Mouse (Mus musculus): ENCODE measurements around the gene Ebpl.

Ebpl gene

DNA sequence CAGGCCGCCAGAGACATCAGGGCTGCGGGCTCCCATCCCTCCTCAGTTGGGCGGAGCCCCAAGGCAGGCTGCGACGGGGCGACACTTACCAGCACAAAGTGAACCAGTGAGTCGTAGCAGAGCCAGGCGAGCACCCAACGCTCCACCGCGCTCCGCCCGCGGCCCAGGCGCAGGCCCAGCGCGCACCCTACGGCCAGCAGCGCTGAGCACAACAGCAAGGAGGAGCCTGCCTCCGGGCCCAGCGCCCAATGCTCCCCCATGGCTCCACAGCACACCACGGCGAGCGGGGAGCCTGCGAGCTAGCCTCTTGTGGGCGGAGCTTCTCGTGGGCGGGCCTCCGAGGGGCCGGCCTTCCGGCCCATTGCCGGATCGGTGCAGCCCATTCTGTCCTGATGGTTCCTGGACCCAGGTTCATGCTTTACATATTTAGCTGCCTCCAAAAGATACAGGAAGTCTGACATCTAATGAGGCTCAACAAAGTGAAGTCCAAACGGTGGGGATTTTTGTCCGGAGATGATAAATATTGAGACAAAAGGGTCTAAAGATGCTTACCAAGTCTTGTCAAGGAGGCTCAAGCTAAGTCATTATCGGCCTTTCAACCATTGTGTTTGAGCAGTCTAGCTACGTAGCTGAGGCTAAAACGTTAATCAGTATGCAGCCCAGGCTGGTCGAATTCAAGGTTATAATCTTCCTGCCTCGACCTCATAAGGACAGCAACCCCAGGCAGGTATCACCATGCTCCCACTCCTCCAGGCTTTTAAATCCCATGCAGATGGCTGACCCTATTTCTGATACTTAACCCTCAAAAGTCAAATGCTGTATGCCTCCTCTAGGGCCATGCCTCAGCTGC is at the start of gene Ebpl:
Gene Ebpl (minus strand): TSS at position 309 of the 850 bp plus-strand sequence.
- DNase-seq, result peak; percentile 93

GRCm38 (mm10) chr14:61410020-61410419 is 49.8 kb upstream of the Ebpl start:
- DNase-seq, result no peak

DNA sequence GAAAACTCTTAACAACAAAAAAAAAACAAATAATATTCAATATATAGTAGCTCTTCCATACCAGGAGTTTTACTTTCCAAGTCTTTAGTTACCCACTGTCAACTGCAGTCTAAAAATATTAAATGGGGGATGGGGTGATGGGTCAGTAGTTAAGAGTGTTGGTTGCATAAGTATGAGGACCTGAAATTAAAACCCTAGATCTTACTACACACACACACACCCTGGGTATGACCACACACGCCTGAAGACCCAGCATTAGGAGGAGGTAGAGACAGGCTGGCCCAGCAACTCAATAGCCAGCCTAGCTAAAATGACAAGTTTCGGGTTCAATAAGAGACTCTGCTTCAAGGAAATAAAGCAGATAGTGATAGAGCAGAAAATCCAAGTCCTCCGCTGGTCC is 46.8 kb upstream of the Ebpl start:
- DNase-seq, result no peak

- DNase-seq, result no peak
Observed at GRCm38 (mm10) chr14:61405761-61406160, 45.5 kb upstream of the Ebpl start.

DNA sequence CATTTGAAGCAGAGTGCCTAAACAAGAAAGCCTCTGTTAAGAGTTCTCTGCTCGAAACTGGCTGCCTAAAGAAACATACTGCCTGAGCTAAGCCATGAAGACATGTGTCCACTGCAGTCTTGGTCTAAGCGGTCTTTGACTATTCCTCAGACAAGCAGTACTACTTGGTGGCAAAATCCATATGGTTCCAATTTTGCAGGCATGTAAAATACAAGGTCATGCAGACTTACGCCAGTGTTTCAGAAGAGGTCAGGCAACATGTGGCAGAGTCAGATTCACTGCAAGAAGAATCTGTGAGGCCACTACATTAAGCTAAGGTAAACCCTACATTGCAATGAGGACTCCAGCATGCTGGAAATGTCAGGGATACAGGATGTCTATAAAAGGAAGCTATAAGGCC is 44.7 kb upstream of the Ebpl start:
- no peak for DNase-seq

- no peak for DNase-seq
Observed at GRCm38 (mm10) chr14:61394745-61395144, 34.5 kb upstream of the Ebpl start.

GRCm38 (mm10) chr14:61390586-61390985 is 30.3 kb upstream of the Ebpl start:
- DNase-seq, result no peak

DNA sequence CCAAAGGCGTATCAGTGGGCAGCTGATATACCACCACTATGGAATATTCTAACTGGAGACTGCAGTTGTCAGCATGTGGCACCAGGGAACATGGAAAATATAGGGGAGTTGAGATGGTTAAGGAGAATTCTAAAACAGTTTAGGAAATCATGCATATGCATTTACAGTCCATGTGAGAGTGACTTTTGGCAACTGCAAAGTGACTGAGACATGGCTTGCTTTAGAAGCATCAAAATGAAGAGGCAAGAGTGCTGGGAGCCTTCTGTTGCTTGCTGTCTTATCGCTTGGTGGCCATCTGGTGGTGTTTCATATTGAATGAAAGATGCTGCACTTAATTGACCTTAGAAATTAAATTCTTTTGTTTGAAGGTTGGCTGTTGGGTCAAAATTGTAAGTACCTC is 7.1 kb upstream of the Ebpl start:
- DNase-seq, result no peak

DNA sequence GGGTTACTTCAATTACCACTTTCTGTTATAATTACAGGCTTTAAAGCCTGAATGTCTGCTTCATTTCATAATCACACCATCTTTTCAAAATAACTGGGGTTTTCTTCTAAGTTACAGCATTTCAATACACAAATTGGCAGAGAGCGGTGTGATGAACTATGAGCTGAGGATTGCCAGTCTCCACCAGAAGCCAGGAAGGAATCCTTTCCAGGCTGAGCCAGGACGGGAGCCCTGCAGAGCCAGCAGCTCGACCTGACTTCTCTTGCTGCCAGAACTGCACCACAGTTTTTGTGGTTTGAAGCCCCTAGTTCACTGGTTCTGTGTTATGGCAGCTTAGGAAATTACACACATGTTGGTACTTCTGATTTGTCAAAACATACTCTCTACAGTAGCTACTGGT is 4.4 kb upstream of the Ebpl start:
- no peak for DNase-seq

DNA sequence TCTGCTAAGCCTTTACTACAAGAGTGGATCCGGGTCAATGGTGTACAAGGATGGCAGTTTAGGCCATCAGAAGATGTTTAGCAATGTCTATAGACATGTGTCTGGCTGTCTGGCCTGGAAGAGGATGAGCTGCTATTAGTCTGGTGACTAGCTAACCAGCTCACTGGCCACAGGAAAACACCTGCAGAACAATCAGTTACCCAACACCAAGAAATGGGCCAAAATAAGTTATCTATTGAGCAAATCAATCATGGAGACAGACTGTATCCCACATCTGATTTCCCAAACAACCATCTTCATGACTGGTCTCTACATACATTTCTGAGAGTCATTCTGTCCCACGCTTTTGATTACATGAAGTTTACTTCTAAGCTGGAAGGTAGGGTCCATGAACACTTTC is 3.5 kb upstream of the Ebpl start:
- DNase-seq, result no peak

GRCm38 (mm10) chr14:61362268-61362667 is 2.0 kb upstream of the Ebpl start:
- no peak for DNase-seq

DNA sequence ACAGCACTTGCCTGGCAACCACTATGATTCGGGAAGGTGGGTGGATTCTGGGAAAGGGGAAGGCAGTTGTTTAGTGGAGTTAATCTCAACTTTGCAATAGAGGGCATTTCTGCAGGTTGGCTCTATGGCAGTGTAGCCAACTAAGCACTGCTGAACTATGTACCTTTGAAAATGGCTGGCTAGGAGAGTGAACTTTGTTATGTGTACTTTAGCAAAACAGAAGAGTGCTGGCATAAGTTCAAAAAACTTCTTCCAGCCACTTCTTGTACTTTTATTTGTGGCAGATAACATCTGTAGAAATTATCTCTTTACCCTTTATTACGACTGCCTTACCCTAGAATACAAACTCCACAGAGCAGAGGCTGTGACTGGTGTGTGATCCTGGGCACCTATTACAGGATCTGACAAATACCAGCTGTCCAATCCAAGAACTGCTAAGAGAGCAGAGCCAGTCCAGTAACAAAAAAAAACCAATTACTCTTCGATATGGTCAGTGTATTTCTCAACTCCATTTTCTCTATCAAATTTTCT is 807 bp upstream of the Ebpl start:
- no peak for DNase-seq

DNA sequence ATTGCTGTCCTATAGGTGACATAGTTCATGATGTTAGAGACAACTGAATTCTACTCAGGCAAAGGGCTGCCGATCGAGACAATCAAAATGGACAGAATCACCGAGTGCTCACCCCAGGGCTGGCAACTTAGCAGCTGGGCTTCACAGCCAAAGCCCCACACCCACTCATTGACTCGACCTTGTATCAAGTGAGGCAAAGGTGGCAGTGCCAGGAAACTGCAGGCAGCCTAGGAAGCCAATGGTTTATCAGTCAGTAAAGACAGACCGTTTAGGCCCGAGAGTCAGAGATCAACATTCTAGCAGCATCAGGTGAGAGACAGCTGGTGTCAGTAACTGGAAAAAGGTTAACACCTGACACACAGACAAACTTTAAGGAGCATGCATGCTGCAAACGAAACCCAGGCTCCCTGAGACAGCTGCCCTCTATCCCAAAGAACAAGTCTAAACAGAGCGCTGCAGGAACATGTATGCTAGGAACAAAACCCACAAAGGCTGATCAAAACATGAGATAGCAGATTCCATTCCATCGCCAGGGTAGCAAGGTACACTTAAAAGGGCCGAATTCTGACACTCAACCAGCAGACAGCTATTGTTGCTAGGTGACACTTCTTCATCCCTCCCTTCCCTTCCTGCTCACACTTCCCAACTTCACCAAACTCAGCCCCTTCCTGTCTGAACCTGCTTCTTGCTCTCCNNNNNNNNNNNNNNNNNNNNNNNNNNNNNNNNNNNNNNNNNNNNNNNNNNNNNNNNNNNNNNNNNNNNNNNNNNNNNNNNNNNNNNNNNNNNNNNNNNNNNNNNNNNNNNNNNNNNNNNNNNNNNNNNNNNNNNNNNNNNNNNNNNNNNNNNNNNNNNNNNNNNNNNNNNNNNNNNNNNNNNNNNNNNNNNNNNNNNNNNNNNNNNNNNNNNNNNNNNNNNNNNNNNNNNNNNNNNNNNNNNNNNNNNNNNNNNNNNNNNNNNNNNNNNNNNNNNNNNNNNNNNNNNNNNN is 5.7 kb downstream of the Ebpl start:
- DNase-seq, result no peak

DNA sequence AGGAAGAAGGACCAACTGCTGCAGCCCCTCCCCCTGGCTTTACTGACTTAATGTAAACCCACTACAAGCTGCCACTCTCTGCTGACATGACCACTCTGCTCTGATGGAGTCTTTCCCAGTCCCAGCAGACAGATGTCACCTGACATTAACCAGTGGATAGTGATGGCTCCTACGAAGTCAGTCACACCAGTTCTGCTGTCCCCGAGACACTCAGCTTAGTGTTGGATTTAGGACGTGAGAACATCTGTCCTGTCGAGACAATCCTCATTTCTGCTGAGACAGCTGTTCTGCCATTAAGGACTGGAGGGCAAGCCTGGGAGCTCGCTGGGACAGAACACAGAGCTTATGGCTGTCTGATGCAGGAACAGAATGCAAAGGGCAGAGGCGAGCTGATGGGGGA is 9.4 kb downstream of the Ebpl start:
- no peak for DNase-seq

DNA sequence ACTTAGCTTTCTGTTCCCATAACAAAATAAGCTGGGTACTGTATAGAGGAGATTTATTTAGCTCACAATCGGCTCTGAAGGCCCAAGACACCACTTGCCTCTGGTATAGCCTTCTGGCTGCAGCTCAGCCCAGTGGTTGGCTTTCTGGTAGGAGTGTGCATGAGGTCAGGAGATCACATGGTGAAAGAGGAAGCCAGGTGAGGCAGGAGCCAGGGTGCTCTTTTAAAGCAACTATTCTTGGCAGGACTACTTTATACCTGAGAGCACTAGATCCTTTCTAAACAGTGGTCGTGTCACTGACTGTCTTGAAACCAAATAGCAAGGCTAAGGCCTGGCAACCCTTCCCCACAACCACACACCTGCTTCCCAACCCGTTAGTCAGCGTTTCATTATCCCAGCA is 10.4 kb downstream of the Ebpl start:
- DNase-seq, result no peak

- no peak for DNase-seq
Observed at GRCm38 (mm10) chr14:61346827-61347698, 13.2 kb downstream of the Ebpl start.

DNA sequence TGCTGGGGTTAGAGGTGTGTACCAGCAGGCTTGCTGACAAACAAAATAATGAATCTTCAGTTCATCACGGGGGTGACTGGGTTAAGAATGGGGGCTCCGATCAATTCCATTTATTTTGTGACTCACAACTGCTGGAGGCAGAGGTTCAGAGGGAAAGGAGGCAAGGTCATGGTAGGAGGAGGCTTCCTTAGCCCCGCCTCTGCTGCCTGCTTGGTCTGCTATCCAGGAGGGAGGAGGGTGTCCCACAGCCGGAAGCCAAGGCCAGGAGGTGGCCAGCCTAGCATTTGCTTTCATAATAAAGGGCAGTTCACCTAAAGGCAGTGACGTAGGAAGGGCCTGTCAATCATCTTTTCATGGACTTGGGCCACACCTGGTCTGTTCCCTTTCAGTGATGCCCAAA is 15.6 kb downstream of the Ebpl start:
- no peak for DNase-seq

- DNase-seq, result no peak
Observed at GRCm38 (mm10) chr14:61339381-61339780, 20.9 kb downstream of the Ebpl start.

DNA sequence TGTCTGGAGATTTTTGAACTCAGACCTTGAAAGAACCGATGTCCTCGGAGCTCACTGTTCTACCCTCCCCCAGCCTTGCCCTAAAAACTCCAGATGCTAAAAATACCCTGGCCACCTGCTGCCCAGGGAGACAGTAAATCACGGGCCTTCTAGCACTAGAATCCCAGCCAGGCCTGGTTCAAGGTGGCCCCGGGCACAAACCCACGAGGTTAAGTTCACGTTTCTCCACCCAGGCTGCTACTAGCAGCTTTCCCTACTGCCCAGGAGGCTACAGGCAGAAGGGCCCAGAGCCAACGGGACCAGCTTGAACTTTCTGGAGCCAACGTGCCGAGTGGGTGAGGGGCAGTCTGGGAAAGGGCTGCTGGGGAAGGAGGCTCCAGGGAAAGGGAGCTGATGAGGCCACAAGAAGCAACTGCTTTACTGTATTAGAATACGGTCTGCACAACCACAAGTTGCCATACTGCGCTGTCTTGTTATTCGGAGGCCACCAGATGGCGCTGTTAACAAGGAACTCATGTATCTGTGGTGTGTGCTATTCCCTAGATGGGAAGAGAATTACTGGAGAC is 29.2 kb downstream of the Ebpl start:
- DNase-seq, result peak; percentile 84

- DNase-seq, result no peak
Observed at GRCm38 (mm10) chr14:61330591-61330990, 29.6 kb downstream of the Ebpl start.

GRCm38 (mm10) chr14:61327618-61328450 is 32.4 kb downstream of the Ebpl start:
- peak; percentile 96 for DNase-seq

All from cerebellum, adult 9-11 months (tissue).